Mouse (Mus musculus): ENCODE measurements around the gene Rbm47. TPM values are rescaled to one million over a fixed set of nuclear protein-coding genes. Genes with fewer than 3 reads are reported as not detected.

Gene Rbm47
- polyA plus RNA-seq, 1 experiment from 2014 or later: 2.0 TPM

DNA sequence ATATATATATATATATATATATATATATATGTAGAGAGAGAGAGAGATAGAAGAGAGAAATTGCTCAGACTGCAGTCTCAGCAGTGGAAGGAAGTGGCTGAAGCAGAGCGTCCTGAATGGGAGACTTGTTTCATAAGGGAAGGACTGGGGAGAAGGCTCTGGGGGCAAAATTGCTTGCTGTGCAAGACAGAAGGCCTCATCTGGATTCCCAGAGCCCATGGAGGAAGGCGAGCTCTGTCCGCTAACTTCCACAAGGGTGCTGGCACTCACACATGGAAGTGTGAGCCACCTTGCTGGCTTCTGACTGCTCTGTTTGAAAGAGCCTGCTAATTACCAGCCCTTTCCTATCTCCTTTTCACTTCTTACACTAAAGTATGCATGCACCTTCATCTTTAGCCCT lies 70.1 kb downstream of the Rbm47 start:
- 90% methylated on average over 3 of the region's 3 CpGs for WGBS
- H3K9ac ChIP-seq (replicated peaks; ENCODE audit: low read depth, low read length): no peak overlapping the region
- no peak for ATAC-seq

DNA sequence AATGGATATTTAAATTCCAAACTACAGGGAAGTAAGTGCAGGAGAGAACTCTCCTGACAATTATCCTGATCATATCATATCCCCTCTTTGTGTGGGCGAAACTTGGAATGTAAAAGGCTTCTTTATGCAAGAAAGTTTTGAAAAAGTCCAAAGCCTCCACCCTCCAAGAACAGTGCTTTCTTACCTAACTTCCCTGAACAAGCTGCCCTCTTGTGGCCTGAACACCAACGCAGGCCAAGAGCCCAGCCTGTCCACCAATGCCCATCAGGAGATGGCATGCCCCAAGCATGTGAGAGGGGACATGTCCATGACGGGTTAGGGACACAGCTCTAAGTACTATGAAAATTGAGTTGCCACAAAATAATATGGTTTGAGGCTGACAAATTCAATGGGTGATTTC lies 71.3 kb downstream of the Rbm47 start:
- H3K4me1 ChIP-seq (replicated peaks; ENCODE audit: control insufficient read depth, insufficient read depth, low read length): no peaks in the 10 kb centered on the region
- 79% methylated on average over 3 of the region's 3 CpGs for WGBS

More for the DNA sequence above, 70.1 kb downstream of the Rbm47 start:
- Histone ChIP-seq H3K4me1 (replicated peaks; ENCODE audit: control insufficient read depth, insufficient read depth, low read length) (no peaks in the 10 kb centered on the region), H3K4me2 (ENCODE audit: low read length) (no peak overlapping the region), H3K27ac (ENCODE audit: low read length) (no peak overlapping the region), H3K36me3 (ENCODE audit: control insufficient read depth, insufficient read depth) (no peaks in the 10 kb centered on the region), H3K27me3 (replicated peaks; ENCODE audit: control insufficient read depth, insufficient read depth, low read length) (no peaks in the 10 kb centered on the region), H3K9me3 (ENCODE audit: control insufficient read depth, low read length) (no peaks in the 10 kb centered on the region), H3K4me3 (replicated peaks; ENCODE audit: low read length) (no peak overlapping the region)

GRCm38 (mm10) chr5:66100322-66100721 lies 72.6 kb downstream of the Rbm47 start:
- Histone ChIP-seq H3K4me2 (ENCODE audit: low read length) (no peak overlapping the region), H3K27me3 (replicated peaks; ENCODE audit: control insufficient read depth, insufficient read depth, low read length) (no peaks in the 10 kb centered on the region), H3K36me3 (ENCODE audit: control insufficient read depth, insufficient read depth) (no peaks in the 10 kb centered on the region), H3K4me3 (replicated peaks; ENCODE audit: low read length) (no peak overlapping the region), H3K9me3 (ENCODE audit: control insufficient read depth, low read length) (no peaks in the 10 kb centered on the region), H3K4me1 (replicated peaks; ENCODE audit: control insufficient read depth, insufficient read depth, low read length) (no peaks in the 10 kb centered on the region), H3K27ac (ENCODE audit: low read length) (no peak overlapping the region), H3K9ac (replicated peaks; ENCODE audit: low read depth, low read length) (no peak overlapping the region)
- WGBS: 21% methylated on average over 8 of the region's 8 CpGs
- no peak for ATAC-seq

More for the DNA sequence above, 71.3 kb downstream of the Rbm47 start:
- no peak overlapping the region for H3K4me3 ChIP-seq (replicated peaks; ENCODE audit: low read length)
- H3K9ac ChIP-seq (replicated peaks; ENCODE audit: low read depth, low read length): no peak overlapping the region
- H3K4me2 ChIP-seq (ENCODE audit: low read length): no peak overlapping the region
- H3K9me3 ChIP-seq (ENCODE audit: control insufficient read depth, low read length): no peaks in the 10 kb centered on the region
- no peaks in the 10 kb centered on the region for H3K27me3 ChIP-seq (replicated peaks; ENCODE audit: control insufficient read depth, insufficient read depth, low read length)
- no peak for ATAC-seq
- H3K36me3 ChIP-seq (ENCODE audit: control insufficient read depth, insufficient read depth): no peaks in the 10 kb centered on the region
- no peak overlapping the region for H3K27ac ChIP-seq (ENCODE audit: low read length)

DNA sequence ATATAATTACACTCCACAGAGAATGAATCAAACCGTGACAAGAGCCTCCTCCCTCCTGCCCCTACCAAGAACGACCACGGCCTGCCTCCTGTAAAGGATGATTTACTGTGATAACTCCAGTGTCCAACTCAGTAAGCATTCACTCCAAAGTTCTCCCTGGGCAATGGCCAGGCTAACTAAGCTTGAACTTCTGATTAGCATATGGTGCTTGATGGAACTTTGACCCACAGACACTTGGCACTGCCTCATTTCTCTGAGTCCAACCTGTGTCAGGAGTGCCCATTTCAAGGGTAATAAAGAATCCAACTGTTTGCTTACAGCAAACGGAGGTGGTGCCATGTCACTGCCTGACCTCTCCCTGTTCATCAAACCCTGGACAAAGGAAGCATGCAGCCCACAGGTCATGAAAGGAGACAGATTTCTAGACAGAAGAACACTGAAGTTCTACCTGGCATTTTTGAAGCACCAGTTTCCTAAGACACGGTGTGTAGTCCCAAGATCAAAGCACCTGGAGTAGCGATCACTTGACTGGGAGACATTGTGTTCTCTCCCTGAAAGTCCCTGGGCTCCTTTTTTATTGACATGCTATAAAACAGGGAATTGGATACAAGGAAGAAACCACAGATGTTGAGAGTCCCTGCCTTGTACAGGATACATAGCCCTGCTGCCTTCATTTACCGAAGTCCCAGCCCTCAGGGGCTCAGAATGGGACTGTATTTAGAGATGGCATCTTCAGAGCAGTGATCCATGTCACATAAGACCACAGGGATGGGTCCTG lies 74.6 kb downstream of the Rbm47 start:
- Histone ChIP-seq H3K4me3 (replicated peaks; ENCODE audit: low read length) (no peak overlapping the region), H3K27ac (ENCODE audit: low read length) (no peak overlapping the region), H3K9ac (replicated peaks; ENCODE audit: low read depth, low read length) (no peak overlapping the region), H3K36me3 (ENCODE audit: control insufficient read depth, insufficient read depth) (no peaks in the 10 kb centered on the region), H3K4me2 (ENCODE audit: low read length) (no peak overlapping the region), H3K4me1 (replicated peaks; ENCODE audit: control insufficient read depth, insufficient read depth, low read length) (no peaks in the 10 kb centered on the region), H3K9me3 (ENCODE audit: control insufficient read depth, low read length) (no peaks in the 10 kb centered on the region), H3K27me3 (replicated peaks; ENCODE audit: control insufficient read depth, insufficient read depth, low read length) (no peaks in the 10 kb centered on the region)
- no peak for ATAC-seq
- WGBS: 85% methylated on average over 7 of the region's 7 CpGs

DNA sequence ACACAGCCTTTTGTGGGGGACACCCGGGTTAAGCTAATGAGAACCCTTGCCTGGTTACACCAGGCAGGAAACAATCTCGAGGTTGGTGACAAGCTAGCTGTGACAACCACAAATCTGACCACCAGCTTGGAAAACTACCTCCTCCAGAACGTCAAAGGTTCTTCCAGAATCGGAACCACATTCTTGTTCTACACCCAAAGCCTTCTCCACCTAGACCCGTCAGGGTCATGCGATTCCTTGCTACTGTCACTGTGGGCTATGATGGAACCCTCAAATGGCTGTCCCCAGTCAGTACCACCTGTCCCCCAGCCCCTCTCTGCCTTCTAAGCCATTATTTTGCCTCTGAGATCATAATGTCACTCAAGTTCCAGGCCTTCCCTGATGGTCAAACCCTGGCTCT lies 76.8 kb downstream of the Rbm47 start:
- ATAC-seq: no peak
- Histone ChIP-seq H3K27me3 (replicated peaks; ENCODE audit: control insufficient read depth, insufficient read depth, low read length) (no peaks in the 10 kb centered on the region), H3K4me1 (replicated peaks; ENCODE audit: control insufficient read depth, insufficient read depth, low read length) (no peaks in the 10 kb centered on the region), H3K4me2 (ENCODE audit: low read length) (no peak overlapping the region), H3K27ac (ENCODE audit: low read length) (no peak overlapping the region), H3K4me3 (replicated peaks; ENCODE audit: low read length) (no peak overlapping the region), H3K9ac (replicated peaks; ENCODE audit: low read depth, low read length) (no peak overlapping the region), H3K9me3 (ENCODE audit: control insufficient read depth, low read length) (no peaks in the 10 kb centered on the region), H3K36me3 (ENCODE audit: control insufficient read depth, insufficient read depth) (no peaks in the 10 kb centered on the region)
- 87% methylated on average over 6 of the region's 6 CpGs for WGBS

DNA sequence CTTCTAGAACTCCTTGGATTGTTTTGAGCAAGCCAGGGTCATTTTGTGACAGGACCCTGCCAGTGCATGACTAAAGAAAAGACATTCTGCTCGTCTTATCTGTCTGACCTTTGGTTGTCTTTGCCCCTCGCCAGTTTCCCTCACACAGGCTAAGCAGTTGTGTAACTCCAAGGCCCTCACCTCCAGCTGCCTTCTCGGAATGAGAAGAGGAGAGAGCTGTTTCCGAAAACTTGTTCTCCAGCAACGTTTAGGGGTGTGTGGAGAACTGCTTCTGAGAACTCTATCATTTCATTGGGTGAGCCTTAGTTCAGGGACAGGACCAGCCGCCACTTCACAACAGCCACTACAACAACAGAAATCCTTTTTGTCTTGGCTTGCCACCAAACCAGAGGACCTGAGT lies 77.8 kb downstream of the Rbm47 start:
- H3K9me3 ChIP-seq (ENCODE audit: control insufficient read depth, low read length): no peaks in the 10 kb centered on the region
- H3K4me1 ChIP-seq (replicated peaks; ENCODE audit: control insufficient read depth, insufficient read depth, low read length): no peaks in the 10 kb centered on the region
- ATAC-seq: no peak
- H3K27me3 ChIP-seq (replicated peaks; ENCODE audit: control insufficient read depth, insufficient read depth, low read length): no peaks in the 10 kb centered on the region
- WGBS: 76% methylated on average over 6 of the region's 6 CpGs
- H3K4me2 ChIP-seq (ENCODE audit: low read length): no peak overlapping the region
- H3K36me3 ChIP-seq (ENCODE audit: control insufficient read depth, insufficient read depth): no peaks in the 10 kb centered on the region
- no peak overlapping the region for H3K9ac ChIP-seq (replicated peaks; ENCODE audit: low read depth, low read length)
- no peak overlapping the region for H3K4me3 ChIP-seq (replicated peaks; ENCODE audit: low read length)
- no peak overlapping the region for H3K27ac ChIP-seq (ENCODE audit: low read length)

DNA sequence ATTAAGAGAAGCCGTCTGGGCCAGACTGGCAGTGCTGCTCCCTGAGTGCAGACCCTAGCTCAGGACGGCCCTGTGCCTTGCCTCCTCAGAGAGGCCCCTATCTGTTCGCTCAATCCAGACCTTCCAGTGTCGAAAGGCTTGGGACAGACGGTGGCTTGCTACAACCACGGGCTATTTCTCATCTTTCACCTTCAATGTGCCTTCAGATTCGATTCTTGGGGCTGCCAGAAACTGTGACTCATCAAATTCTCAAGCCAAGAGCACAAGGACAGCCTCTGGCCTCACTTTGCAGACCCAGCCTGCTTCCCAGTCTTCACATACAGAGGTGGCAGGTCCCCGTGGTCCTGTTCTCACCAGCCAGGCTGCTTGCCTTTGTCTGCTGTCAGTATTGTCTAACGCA lies 82.9 kb downstream of the Rbm47 start:
- H3K36me3 ChIP-seq (ENCODE audit: control insufficient read depth, insufficient read depth): no peaks in the 10 kb centered on the region
- H3K9ac ChIP-seq (replicated peaks; ENCODE audit: low read depth, low read length): no peak overlapping the region
- no peak for ATAC-seq
- no peaks in the 10 kb centered on the region for H3K9me3 ChIP-seq (ENCODE audit: control insufficient read depth, low read length)
- H3K27me3 ChIP-seq (replicated peaks; ENCODE audit: control insufficient read depth, insufficient read depth, low read length): no peaks in the 10 kb centered on the region
- no peak overlapping the region for H3K27ac ChIP-seq (ENCODE audit: low read length)
- no peak overlapping the region for H3K4me2 ChIP-seq (ENCODE audit: low read length)
- H3K4me3 ChIP-seq (replicated peaks; ENCODE audit: low read length): no peak overlapping the region
- H3K4me1 ChIP-seq (replicated peaks; ENCODE audit: control insufficient read depth, insufficient read depth, low read length): no peaks in the 10 kb centered on the region
- WGBS: 70% methylated on average over 9 of the region's 9 CpGs

- H3K9ac ChIP-seq (replicated peaks; ENCODE audit: low read depth, low read length): no peak overlapping the region
- no peaks in the 10 kb centered on the region for H3K4me1 ChIP-seq (replicated peaks; ENCODE audit: control insufficient read depth, insufficient read depth, low read length)
- no peaks in the 10 kb centered on the region for H3K27me3 ChIP-seq (replicated peaks; ENCODE audit: control insufficient read depth, insufficient read depth, low read length)
- no peak overlapping the region for H3K4me3 ChIP-seq (replicated peaks; ENCODE audit: low read length)
- H3K36me3 ChIP-seq (ENCODE audit: control insufficient read depth, insufficient read depth): no peaks in the 10 kb centered on the region
- no peak overlapping the region for H3K4me2 ChIP-seq (ENCODE audit: low read length)
- no peaks in the 10 kb centered on the region for H3K9me3 ChIP-seq (ENCODE audit: control insufficient read depth, low read length)
- H3K27ac ChIP-seq (ENCODE audit: low read length): no peak overlapping the region
- WGBS: 86% methylated on average over 4 of the region's 4 CpGs
- no peak for ATAC-seq
Measured at GRCm38 (mm10) chr5:66089600-66089999, 83.3 kb downstream of the Rbm47 start.

DNA sequence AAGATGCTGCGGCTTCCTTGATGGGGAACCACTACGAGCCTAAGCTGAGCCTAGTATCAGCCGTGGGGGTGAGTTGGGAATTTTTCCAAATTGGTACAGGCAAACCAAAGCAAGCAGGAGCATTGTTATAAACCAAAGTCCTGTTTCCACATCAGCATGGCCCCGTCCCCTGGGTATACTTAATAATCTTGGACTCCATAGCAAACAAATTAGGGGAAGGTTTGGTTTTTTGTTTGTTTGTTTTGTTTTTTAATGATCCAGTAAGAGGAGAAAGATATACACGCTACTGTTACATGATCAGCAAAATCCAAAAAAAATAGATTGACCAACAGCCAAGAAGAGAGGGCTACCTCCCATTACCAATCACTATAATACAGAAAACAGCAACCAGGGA lies 84.0 kb downstream of the Rbm47 start:
- no peak overlapping the region for H3K9ac ChIP-seq (replicated peaks; ENCODE audit: low read depth, low read length)
- H3K36me3 ChIP-seq (ENCODE audit: control insufficient read depth, insufficient read depth): no peaks in the 10 kb centered on the region
- no peak overlapping the region for H3K4me3 ChIP-seq (replicated peaks; ENCODE audit: low read length)
- no peak overlapping the region for H3K4me2 ChIP-seq (ENCODE audit: low read length)
- no peak overlapping the region for H3K27ac ChIP-seq (ENCODE audit: low read length)
- H3K9me3 ChIP-seq (ENCODE audit: control insufficient read depth, low read length): no peaks in the 10 kb centered on the region
- no peaks in the 10 kb centered on the region for H3K27me3 ChIP-seq (replicated peaks; ENCODE audit: control insufficient read depth, insufficient read depth, low read length)
- 83% methylated on average over 5 of the region's 5 CpGs for WGBS
- ATAC-seq: no peak
- H3K4me1 ChIP-seq (replicated peaks; ENCODE audit: control insufficient read depth, insufficient read depth, low read length): no peaks in the 10 kb centered on the region

All from forebrain, embryonic 16.5 days (tissue).